Mouse (Mus musculus) monocyte, adult 5-6 weeks (primary cell): ENCODE results near the gene Tceanc2. TPM values are rescaled to one million over a fixed set of nuclear protein-coding genes. Genes with fewer than 3 reads are reported as not detected.

Source experiments
- ATAC-seq: fragments of 153-309, 156-312 bp; replicated peaks from 2 replicates; pipeline ENCODE4 v1.8.0; 2017; ENCODE audit warnings: mild to moderate bottlenecking; ENCODE audit not compliant: low TSS enrichment, insufficient number of reproducible peaks, severe bottlenecking, poor library complexity, low FRiP score
- total RNA-seq: library from RNA; stranded (forward); fragments of 200-1000, 200-491, 200-594 nt; gene quantifications from 3 replicates; pipeline ENCODE4 v1.2.3, GENCODE M21; 2017

The Tceanc2 gene
- total RNA-seq, 1 experiment from 2014 or later = 15.4 TPM

- no peak for ATAC-seq
These were observed 3.0 kb upstream of the Tceanc2 start for GRCm38 (mm10) chr4:107181866-107182265.

GRCm38 (mm10) chr4:107180746-107181145, 1.8 kb upstream of the Tceanc2 start:
- no peak for ATAC-seq

GRCm38 (mm10) chr4:107179561-107179960, 645 bp upstream of the Tceanc2 start:
- ATAC-seq = no peak

DNA sequence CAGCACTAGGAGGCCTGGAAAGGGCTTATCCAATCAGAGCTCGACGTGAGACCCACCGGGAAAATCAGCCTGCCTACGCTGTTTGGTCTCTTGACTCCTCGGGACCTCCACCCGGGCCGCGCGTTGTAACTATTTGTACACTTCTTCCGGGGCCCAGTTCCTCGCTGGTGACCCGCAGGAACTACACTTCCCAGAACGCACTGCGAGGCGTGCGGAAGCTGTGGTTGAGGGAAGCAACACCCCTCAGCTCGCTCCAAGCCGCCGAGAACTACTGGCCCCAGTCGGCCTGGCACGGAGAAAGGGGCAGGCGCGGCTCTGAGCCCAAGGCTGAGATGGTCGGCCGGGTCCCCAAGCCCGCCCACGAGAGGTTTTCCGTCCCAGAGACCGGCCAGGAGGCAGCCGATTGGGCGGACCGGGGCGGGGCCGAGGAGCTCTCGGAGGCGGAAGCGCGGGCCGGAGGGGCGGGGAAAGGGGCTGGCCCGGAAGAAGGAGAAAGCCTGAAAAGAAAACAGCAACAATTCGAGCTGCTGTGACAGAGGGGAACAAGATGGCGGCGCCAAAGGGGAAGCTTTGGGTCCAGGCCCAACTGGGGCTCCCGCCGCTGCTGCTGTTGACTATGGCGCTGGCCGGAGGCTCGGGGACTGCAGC, 610 bp downstream of the Tceanc2 start, which contains the start of gene Tmem59:
Tmem59 (plus strand) TSS at position 218 of the 648 bp plus-strand sequence.
- peak; percentile 89 for ATAC-seq

DNA sequence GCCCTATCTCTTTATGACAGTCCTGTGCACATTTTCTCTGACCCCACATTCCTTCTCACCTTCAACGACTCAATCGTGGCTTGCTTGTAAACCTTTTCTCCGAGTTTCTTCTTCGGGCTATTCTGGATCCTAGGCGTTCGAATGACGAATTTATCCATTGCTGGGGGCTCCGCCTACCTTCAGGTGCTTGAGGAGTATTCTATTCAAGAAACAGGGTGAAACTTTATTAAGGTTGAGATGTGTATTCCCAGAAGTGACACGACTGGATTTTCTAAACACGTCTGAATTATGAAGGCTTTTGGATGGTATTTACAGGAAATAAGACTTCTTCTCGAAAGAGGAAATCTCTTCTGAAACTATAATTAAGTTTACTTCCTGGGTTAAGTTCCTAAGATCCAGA, 1.4 kb downstream of the Tceanc2 start:
- no peak for ATAC-seq

GRCm38 (mm10) chr4:107167798-107168197, 11.1 kb downstream of the Tceanc2 start:
- peak; percentile 63 for ATAC-seq

GRCm38 (mm10) chr4:107166700-107167099, 12.2 kb downstream of the Tceanc2 start:
- no peak for ATAC-seq

DNA sequence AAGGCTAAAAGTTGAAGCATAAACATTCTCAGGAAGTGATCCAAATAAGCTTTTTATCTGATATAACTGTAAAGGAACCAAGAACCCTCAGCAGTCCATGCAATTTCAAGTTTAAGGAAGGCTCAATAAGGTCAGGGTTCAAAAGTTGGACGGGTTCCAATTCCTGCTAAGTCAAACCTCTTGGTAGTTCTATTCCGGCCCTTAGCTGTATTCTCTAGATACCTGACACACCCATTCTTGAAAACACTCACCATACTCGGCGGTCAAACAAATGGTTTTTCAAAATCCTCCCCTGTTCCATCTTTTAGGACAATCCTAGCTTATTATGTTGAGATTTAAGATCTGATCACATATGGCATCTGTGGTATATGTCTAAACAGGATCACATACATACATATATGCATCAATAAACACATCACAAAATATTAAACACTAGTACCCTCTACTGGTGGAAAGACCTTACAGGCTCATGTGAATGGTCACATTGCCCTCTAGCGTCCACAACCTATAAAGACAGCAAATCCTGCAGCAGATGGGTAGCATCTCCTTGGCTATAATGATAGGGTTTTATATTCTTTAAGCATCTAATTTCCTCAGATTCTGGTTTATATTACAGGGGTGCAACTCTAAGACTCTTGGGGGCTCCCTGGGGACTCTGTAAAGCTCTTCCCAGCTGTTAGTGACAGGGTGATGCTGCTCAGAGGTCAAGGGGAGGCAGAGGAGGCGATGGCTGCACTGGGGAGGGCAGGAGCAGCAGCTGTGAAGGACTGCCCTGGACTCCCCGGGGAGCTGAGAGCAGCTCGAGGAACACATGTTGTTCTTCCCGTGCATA, 14.9 kb downstream of the Tceanc2 start:
- peak; percentile 89 for ATAC-seq

- no peak for ATAC-seq
These were observed 15.6 kb downstream of the Tceanc2 start for GRCm38 (mm10) chr4:107163341-107163740.

- ATAC-seq = no peak
These were observed 18.7 kb downstream of the Tceanc2 start for GRCm38 (mm10) chr4:107160181-107160580.

- ATAC-seq = no peak
These were observed 19.6 kb downstream of the Tceanc2 start for GRCm38 (mm10) chr4:107159166-107159773.

DNA sequence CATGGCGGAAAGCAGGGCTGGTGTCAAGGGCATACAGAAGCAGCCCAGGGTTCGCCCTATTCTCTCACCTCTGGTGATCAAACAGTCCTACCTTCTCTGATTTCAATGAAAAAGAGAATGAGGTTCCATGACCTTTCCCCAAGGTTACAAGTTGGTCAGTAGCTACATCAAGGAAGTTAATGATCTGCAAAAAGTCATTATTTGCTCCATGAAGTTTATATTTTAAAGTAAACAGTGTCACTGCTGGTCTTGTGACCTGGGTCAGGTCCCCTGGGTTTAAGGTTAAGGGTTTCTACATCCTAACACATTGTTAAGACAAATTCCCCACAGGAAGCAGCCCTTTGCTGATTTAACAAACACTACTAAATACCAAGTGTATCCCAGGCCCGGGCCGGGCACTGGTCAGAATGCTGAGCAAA, 21.9 kb downstream of the Tceanc2 start:
- no peak for ATAC-seq

DNA sequence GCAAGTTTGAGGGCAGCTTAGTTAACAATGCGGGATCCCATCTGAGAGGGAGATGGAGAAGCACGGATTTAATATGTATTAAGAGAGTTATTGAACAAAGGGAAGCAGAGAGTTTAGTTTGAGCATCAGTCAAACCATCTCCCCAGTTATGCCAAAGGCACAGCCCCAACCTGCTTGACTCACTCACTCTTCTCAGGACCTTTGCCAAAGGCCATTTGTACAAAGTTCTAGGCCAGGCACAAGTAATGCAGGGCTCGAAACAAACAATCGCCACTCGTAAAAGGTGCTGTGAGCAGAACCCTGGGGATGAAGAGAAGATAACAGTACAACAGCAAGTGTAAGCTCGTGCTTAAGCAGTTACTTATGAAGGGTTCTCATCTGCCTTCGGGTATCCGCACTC, 26.3 kb downstream of the Tceanc2 start:
- ATAC-seq = no peak

DNA sequence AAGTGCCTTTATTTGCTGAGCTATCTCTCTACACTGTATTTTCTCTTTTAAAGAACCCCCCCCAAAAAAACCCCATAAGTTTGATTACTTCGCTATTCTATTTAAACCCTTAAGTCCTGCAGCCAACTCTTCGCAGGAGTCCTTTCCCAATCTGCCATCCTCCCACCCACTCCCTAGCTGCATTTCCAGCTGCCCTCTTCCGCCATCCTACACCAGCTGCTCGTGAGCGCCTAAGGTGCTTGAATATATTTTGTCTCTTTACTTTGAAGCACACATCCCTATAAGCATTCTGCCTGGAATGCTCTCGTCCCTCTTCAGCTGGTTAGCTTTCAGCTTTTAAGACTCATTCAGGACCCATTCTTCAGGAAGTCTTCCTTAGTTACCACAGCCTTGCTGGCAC, 27.9 kb downstream of the Tceanc2 start:
- ATAC-seq = no peak

DNA sequence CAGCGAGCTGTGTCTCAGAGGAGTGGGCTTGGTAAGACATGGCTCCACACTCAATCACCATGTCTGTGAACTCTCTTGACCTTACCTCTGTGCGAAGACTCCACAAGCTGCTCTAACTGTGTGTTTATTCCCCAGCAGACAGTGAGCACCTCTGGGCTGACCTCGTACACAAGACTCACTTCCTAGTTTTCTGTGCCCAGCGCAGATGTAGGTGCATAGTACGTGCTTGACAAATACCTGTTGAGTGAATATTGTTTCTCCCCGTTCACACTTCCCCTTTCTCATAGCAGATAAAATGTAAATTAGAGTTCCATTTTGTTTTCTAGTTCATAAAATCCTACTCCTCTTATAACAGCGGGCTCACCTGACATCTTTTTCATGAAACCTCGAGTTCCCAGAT, 35.4 kb downstream of the Tceanc2 start:
- ATAC-seq = no peak

GRCm38 (mm10) chr4:107139836-107140631, 38.9 kb downstream of the Tceanc2 start:
- no peak for ATAC-seq

- ATAC-seq = no peak
These were observed 39.7 kb downstream of the Tceanc2 start for GRCm38 (mm10) chr4:107138948-107139835.

GRCm38 (mm10) chr4:107136531-107136930, 42.4 kb downstream of the Tceanc2 start:
- ATAC-seq = no peak
